Mouse (Mus musculus) ES-Bruce4 (cell line): ENCODE results near the gene Erh. TPM values are rescaled to one million over a fixed set of nuclear protein-coding genes. Genes with fewer than 3 reads are reported as not detected.

ENCODE experiments used
- H3K27ac ChIP-seq: 2 replicates; pipeline ENCODE4 v1.5.1; 2012; ENCODE audit warnings: low read length, inconsistent platforms; ENCODE audit not compliant: insufficient read depth
- H3K27me3 ChIP-seq: 2 replicates; pipeline ENCODE4 v1.6.1; 2012; ENCODE audit warnings: mild to moderate bottlenecking, low read length, inconsistent platforms; ENCODE audit not compliant: control insufficient read depth, poor library complexity, insufficient read depth, severe bottlenecking
- H3K36me3 ChIP-seq: 2 replicates; pipeline ENCODE4 v1.6.1; 2012; ENCODE audit warnings: inconsistent platforms, mild to moderate bottlenecking, low read length, moderate library complexity; ENCODE audit not compliant: control insufficient read depth, poor library complexity, insufficient read depth, severe bottlenecking
- H3K4me1 ChIP-seq: one replicate; pipeline ENCODE4 v1.8.1; 2011; ENCODE audit warnings: low read length; ENCODE audit not compliant: control insufficient read depth, insufficient read depth
- H3K4me3 ChIP-seq: 2 replicates; pipeline ENCODE4 v1.5.1; 2011; ENCODE audit warnings: low read depth, mild to moderate bottlenecking, low read length
- H3K9ac ChIP-seq: 2 replicates; pipeline ENCODE4 v1.6.1; 2012; ENCODE audit warnings: low read depth, mild to moderate bottlenecking, inconsistent platforms; ENCODE audit not compliant: poor library complexity, severe bottlenecking
- H3K9me3 ChIP-seq: replicated peaks from 2 replicates; pipeline ENCODE4 v1.6.1; 2012; ENCODE audit warnings: mild to moderate bottlenecking, low read length, inconsistent platforms; ENCODE audit not compliant: control insufficient read depth, poor library complexity, insufficient read depth, severe bottlenecking
- CTCF ChIP-seq: IDR thresholded peaks from one replicate; pipeline ENCODE4 v1.8.1; 2011; ENCODE audit warnings: low read depth, low read length
- EP300 ChIP-seq: IDR thresholded peaks from 2 replicates; pipeline ENCODE4 v1.6.1; 2011; ENCODE audit warnings: low read depth, low read length; ENCODE audit not compliant: insufficient read depth
- POLR2A ChIP-seq: IDR thresholded peaks from one replicate; pipeline ENCODE4 v1.8.1; 2011; ENCODE audit warnings: low read length; ENCODE audit not compliant: insufficient read depth
- polyA plus RNA-seq: library from polyadenylated mRNA; stranded (reverse); fragments of >200 nt; gene quantifications from 2 replicates; pipeline ENCODE4 v1.2.4, GENCODE M21; 2011; ENCODE audit warnings: low read depth; ENCODE audit not compliant: missing spikeins, insufficient read depth, insufficient read length

The Erh gene
- polyA plus RNA-seq, 1 experiment, result 84.0 TPM

GRCm38 (mm10) chr12:80609928-80610327 is 34.2 kb downstream of the Erh start:
- H3K4me3 ChIP-seq, result no peak overlapping the region
- no peak overlapping the region for H3K27ac ChIP-seq
- H3K9ac ChIP-seq, result no peak overlapping the region
- no peaks in the 10 kb centered on the region for H3K36me3 ChIP-seq
- H3K27me3 ChIP-seq, result no peaks in the 10 kb centered on the region
- TF ChIP-seq EP300 (no peak), POLR2A (no peak), CTCF (no peak)
- no peaks in the 10 kb centered on the region for H3K4me1 ChIP-seq
- H3K9me3 ChIP-seq, result no peaks in the 10 kb centered on the region; the same call in 1 of the 2 replicates

GRCm38 (mm10) chr12:80608576-80608975 is 35.6 kb downstream of the Erh start:
- Histone ChIP-seq H3K9me3 (no peaks in the 10 kb centered on the region; the same call in 1 of the 2 replicates), H3K27me3 (no peaks in the 10 kb centered on the region), H3K27ac (no peak overlapping the region), H3K36me3 (no peaks in the 10 kb centered on the region), H3K4me3 (no peak overlapping the region), H3K9ac (no peak overlapping the region), H3K4me1 (peaks cover 2% of the 10 kb centered on the region)
- TF ChIP-seq CTCF (no peak), POLR2A (no peak), EP300 (no peak)

GRCm38 (mm10) chr12:80604218-80604617 is 39.9 kb downstream of the Erh start:
- Histone ChIP-seq H3K4me3 (no peak overlapping the region), H3K27me3 (no peaks in the 10 kb centered on the region), H3K27ac (no peak overlapping the region), H3K4me1 (peaks cover 2% of the 10 kb centered on the region), H3K9me3 (no peaks in the 10 kb centered on the region; the same call in 1 of the 2 replicates), H3K9ac (no peak overlapping the region), H3K36me3 (no peaks in the 10 kb centered on the region)
- TF ChIP-seq POLR2A (no peak), CTCF (no peak), EP300 (no peak)

- no peak overlapping the region for H3K9ac ChIP-seq
- peaks cover 2% of the 10 kb centered on the region for H3K4me1 ChIP-seq
- no peak overlapping the region for H3K27ac ChIP-seq
- H3K27me3 ChIP-seq, result no peaks in the 10 kb centered on the region
- H3K9me3 ChIP-seq, result no peaks in the 10 kb centered on the region
- no peaks in the 10 kb centered on the region for H3K36me3 ChIP-seq
- H3K4me3 ChIP-seq, result no peak overlapping the region
- TF ChIP-seq CTCF (no peak), EP300 (no peak), POLR2A (no peak)
Observed at GRCm38 (mm10) chr12:80603566-80603965, 40.6 kb downstream of the Erh start.

GRCm38 (mm10) chr12:80602432-80602831 is 41.7 kb downstream of the Erh start:
- no peak for TF ChIP-seq CTCF
- TF ChIP-seq POLR2A, result no peak
- TF ChIP-seq EP300, result no peak
- H3K9me3 ChIP-seq, result no peaks in the 10 kb centered on the region
- no peak overlapping the region for H3K27ac ChIP-seq
- H3K4me1 ChIP-seq, result peaks cover 2% of the 10 kb centered on the region
- no peak overlapping the region for H3K9ac ChIP-seq
- no peak overlapping the region for H3K4me3 ChIP-seq
- H3K27me3 ChIP-seq, result no peaks in the 10 kb centered on the region
- no peaks in the 10 kb centered on the region for H3K36me3 ChIP-seq

- Histone ChIP-seq H3K9ac (no peak overlapping the region), H3K4me3 (no peak overlapping the region), H3K36me3 (no peaks in the 10 kb centered on the region), H3K27ac (no peak overlapping the region), H3K27me3 (no peaks in the 10 kb centered on the region), H3K9me3 (no peaks in the 10 kb centered on the region), H3K4me1 (peaks cover 2% of the 10 kb centered on the region)
- no peak for TF ChIP-seq POLR2A
- TF ChIP-seq EP300, result no peak
- TF ChIP-seq CTCF, result no peak
Observed at GRCm38 (mm10) chr12:80601597-80602269, 42.4 kb downstream of the Erh start.
